Mouse (Mus musculus) kidney, adult 2 months (tissue): Measurements from ENCODE around the gene Rfx4.

Source experiments
- CTCF ChIP-seq: fragments of 200-500 bp; conservative IDR thresholded peaks from 2 replicates; pipeline ENCODE4 v1.5.1; 2011; ENCODE audit warnings: low read depth, mild to moderate bottlenecking, control low read depth, low read length, moderate library complexity, mixed read lengths; ENCODE audit not compliant: insufficient read depth, insufficient read length
- POLR2A ChIP-seq: fragments of 200-500 bp; IDR thresholded peaks from one replicate; pipeline ENCODE4 v1.6.1; 2011; ENCODE audit warnings: low read depth, low read length, control low read depth

DNA sequence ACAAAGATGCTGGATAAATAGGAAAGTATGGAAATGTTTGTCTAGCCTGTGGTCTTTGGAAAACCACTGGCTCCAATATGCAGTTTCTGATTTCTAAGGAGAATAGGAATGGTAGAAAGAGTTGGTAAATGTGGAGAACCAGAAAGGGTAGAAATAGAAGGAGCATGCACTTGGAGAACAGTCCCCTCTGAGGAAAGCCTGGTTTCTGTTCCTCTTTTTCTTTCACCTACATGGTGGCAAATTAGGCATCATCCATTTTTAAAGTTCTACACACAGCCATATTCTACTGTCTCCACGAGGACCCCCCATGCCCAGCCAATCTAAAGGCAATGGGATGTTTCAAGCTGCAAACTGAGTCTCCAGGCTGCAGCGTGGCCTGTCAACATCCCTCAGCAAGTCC, 81.5 kb downstream of the Rfx4 start:
- TF ChIP-seq CTCF (no peak), POLR2A (no peak)
